Mouse (Mus musculus) telencephalon, adult 2 months (tissue): Measurements from ENCODE around the gene Hmgb1.

ENCODE experiments used
- DNase-seq: peaks from one replicate; pipeline ENCODE4 v3.0.0-alpha.2; 2011; ENCODE audit warnings: low read depth, low spot score

The Hmgb1 gene

DNA sequence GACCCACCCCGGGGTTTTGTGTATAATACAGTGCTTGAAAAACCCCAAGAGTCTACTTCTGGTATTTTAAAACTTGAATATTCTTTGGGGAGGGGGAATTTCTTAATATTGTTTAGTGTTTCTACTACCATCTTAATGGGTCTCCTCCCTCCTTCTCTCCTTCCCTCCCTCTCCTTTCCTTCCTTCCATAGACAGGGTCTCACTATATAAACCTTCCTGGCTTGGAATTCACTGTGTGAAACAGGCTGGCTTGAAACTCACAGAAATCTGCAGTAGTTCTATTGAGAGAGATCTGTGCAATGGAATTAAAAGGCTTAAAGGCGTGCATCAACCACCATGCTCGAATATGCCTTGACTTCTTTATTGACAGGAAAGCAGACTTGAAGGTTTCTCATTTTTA lies 1.5 kb upstream of the Hmgb1 start:
- no peak for DNase-seq

GRCm38 (mm10) chr5:149184844-149185186 lies 526 bp upstream of the Hmgb1 start:
- DNase-seq: no peak

- peak; percentile 38 for DNase-seq
Measured at GRCm38 (mm10) chr5:149183721-149184103, 577 bp downstream of the Hmgb1 start.

DNA sequence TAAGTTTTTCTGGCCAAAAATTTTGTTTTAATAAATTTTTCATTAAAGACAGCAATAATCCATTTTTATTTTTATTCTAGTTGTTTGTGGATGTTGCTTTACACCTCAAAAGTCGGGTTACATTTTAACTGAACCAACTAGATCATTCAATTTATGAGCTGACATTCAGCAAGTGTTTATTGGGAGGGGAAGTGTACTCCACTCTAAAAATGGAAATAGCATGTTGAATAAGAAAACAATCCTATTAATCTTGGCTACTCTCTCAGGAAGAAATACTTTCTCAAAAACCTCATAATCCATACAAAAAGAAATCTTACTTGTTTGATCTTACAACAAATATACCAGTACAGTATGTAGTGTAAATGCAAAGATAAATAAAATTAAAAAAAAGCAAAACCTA lies 1.2 kb downstream of the Hmgb1 start:
- no peak for DNase-seq

- no peak for DNase-seq
Measured at GRCm38 (mm10) chr5:149182186-149182870, 2.0 kb downstream of the Hmgb1 start.

DNA sequence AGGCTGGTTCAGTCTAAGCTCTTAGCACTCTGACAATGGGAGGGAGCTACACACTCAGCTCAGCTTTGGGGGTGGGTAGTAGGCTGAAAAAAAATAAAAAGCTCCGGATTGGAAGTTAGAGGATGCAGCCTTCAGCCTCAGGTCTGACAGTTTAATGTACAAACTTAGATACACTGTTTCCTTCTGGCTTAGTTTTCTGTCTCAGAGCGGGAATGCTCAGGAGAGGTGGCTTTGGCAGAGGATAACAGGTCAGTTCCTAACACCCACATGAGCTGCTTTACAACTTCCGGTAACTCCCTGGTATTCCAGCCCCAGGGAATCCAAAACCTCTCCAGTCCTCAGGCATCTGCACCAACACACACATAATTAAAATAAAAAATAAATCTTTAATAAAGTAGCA lies 4.5 kb downstream of the Hmgb1 start:
- no peak for DNase-seq

- no peak for DNase-seq
Measured at GRCm38 (mm10) chr5:149178095-149178494, 6.2 kb downstream of the Hmgb1 start.

DNA sequence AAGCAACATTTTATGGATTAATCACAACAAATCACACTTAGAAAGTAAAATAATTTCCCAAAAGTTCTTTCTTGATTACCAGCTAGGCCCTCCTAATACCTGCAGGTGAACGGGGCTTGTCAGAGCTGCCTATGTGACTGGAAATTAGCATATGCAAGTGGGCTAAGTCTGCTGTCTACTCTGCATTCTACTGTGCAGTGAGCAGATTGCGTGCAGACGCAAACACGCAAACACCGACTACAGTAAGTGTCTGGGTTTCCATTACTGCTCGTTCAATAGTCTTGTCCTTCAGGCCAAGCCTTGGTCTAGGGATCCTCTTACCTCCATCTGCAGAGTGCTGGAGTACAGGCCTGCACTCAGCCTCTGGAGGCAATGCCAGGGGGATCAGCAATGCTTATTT lies 8.6 kb downstream of the Hmgb1 start:
- DNase-seq: no peak

DNA sequence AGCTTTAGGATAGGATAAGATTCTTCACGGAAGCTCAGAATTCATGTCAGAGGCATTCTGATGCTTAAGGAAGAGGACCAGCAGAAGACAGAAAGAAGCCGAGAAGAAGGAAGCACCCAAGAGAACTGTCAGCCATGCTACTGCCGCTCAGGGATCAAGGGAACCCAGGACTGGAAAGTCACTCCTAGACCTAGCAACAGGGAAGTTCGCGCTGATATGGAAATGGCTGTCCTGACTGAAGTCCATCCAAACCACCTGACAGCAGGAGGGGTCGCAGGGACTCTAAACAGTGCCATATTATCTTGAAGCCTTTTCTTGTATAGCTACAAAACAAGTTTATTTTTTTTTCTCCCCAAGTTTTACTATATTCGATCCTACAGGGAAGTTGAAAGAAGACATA lies 9.8 kb downstream of the Hmgb1 start:
- DNase-seq: no peak

DNA sequence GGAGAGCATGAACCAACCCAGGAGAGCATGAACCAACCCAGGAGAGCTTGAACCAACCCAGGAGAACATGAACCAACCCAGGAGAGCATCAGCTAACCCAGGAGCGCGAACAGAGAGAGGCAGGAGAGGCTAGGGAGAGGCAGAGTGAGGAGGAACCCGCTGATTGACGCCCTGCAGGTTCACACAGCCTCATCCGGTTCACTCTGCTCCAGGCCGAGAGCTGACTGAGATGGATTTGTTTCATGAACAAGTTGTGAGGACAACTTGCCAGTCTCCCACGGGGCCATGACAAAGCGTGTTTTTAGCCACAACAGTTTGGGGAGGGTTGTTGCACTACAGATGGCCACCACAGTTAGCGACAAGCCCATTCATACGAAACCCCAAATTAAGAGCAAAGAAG lies 12.0 kb downstream of the Hmgb1 start:
- DNase-seq: no peak

DNA sequence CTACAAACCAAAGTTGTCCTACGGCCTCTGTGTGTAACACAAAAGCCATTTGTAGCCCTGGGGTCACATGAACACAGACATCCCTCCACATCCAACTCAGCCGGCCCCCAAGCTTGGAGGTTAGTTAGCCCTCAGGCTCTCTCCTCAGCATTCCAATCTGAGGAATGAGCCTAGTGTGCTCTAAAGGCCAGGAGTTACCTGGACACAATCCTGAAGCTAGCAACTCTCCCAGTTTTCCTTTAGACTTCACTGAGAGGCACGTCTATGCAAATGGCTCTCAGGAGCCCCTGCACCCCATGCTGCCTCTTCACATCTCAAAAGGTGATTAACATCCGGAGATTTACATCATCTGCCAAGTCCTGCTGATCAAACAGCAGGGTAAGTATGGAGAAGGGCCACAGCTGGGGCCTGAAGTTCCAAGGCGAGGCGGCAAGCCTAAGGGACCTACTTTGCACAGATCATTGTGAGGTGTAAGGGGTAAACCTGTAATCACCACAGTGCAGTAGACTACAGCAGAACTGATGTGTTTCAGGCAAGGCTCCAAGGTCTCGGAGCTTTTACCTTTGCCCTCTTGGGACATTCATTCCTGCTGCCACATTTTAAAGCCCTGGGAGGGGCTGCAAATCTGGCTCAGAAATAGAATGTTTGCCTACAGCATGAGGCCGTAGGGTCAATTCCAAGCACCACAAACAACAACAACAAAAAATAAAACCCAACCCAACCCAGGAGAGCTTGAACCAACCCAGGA lies 13.3 kb downstream of the Hmgb1 start:
- no peak for DNase-seq

- DNase-seq: peak; percentile 51
Measured at GRCm38 (mm10) chr5:149168816-149169215, 15.5 kb downstream of the Hmgb1 start.

GRCm38 (mm10) chr5:149168051-149168450 lies 16.2 kb downstream of the Hmgb1 start:
- no peak for DNase-seq

- no peak for DNase-seq
Measured at GRCm38 (mm10) chr5:149166011-149166410, 18.3 kb downstream of the Hmgb1 start.

GRCm38 (mm10) chr5:149164881-149165280 lies 19.4 kb downstream of the Hmgb1 start:
- DNase-seq: no peak

- DNase-seq: no peak
Measured at GRCm38 (mm10) chr5:149162890-149163289, 21.4 kb downstream of the Hmgb1 start.

- no peak for DNase-seq
Measured at GRCm38 (mm10) chr5:149160469-149160868, 23.8 kb downstream of the Hmgb1 start.

DNA sequence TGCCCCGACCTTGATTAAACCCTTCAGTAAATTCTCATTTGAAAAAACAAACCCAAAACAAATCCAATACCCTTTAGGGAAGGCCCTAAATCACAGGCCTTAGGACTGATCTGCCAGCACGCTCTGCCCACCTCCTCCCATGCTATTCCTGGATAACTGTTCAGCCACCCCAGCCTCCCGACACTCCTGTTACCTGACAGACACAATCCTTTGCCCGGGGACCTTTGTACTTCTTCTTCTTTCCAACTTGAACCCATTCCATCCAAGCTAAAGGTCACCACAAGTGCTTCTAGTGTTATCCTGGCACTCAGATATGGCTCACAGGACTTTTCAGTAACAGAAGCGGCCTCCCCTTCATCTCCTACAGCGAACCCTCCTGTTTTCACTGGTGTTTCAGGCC lies 25.3 kb downstream of the Hmgb1 start:
- DNase-seq: no peak

- DNase-seq: no peak
Measured at GRCm38 (mm10) chr5:149156886-149157563, 27.3 kb downstream of the Hmgb1 start.

DNA sequence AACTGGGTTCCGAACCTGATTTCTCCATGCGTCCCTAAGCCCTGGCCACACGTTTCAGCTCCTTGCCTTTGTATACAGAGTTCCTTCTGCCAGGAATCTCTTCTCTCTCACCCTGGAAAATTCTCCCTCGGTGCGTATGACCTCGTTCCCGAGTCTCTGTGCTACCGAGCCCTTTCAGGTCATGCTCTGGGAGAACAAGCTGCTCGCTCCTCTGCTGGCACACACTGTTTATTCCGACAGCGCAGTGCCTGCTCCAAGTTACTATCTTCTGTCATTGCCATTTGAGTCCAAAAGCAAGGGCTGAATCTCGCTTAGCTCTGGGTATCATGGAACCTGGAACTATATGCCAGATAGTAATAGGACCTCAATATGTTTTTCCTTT lies 31.5 kb downstream of the Hmgb1 start:
- DNase-seq: no peak

- no peak for DNase-seq
Measured at GRCm38 (mm10) chr5:149152063-149152773, 32.1 kb downstream of the Hmgb1 start.

DNA sequence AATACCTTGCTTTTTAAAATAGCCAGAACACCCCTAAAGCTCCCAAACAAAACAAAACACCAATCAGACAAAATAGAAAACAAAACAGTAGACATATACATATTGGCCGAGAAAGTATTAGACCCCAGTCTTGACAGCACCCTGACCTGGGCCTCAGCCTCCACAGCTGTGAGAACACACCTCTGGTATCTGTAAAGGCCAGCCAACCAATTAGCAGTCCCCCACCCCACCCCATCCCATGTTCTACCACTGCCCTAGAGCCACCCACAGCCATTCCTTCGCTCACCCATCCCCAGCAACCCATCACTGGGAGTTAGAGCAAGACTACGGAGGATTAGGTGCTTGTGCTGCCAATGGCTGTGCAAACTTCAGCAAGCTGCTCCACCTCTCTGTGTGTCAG lies 33.4 kb downstream of the Hmgb1 start:
- DNase-seq: no peak
